Mouse (Mus musculus) T-helper 2 cell (primary cell): Measurements from ENCODE around the gene Bglap2.

ENCODE experiments used
- in situ Hi-C: fragments of 300-600 bp; cut with MboI, MseI; formaldehyde crosslinking; loops from one replicate; pipeline ENCODE4 v1.15.1; 2025; ENCODE audit warnings: high pct_unique_total_duplicates

Gene Bglap2

DNA sequence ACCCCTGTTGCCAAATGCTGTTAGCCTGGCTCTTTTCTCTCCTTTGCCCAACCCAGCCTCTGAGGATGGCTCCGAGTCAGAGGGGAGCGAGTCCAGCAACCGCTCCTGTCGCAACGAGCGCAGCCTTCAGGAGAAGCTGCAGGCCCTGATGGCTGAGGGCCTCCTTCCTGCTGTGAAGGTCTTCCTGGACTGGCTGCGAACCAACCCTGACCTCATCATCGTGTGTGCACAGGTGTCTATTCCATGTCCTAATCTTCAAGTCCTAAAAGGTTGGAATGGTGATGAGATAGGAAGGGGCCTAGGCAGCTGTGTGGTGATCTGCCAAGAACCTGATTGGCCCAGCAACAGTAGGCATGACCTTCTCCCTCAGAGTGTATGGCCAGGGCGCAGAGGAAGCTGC is 25.6 kb downstream of the Bglap2 start:
- in situ Hi-C loops = loop anchor here (10.0 to 25.0 kb wide), 2 partner anchors 352 to 709 kb away; no protein-coding TSS in a partner anchor

DNA sequence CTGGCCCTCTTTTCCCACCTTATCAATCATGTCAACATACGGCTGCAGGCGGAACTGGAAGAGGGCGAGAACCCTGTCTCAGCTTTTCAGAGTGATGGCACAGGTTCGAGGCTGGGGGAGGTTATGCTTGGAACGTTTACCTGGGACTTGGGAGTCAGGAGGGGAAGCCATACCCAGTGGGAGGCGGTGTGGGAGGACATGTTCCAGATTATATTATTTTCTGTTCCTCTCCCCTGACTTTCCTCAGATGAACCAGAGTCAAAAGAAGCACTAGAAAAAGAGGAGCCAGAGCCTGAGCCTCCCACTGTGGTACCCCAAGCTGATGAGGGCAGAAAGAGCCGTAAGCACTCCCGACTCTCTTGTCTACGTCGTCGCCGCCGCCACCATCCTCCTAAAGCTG is 27.8 kb downstream of the Bglap2 start:
- in situ Hi-C loops = loop anchor here (10.0 to 25.0 kb wide), 2 partner anchors 354 to 712 kb away; no protein-coding TSS in a partner anchor

DNA sequence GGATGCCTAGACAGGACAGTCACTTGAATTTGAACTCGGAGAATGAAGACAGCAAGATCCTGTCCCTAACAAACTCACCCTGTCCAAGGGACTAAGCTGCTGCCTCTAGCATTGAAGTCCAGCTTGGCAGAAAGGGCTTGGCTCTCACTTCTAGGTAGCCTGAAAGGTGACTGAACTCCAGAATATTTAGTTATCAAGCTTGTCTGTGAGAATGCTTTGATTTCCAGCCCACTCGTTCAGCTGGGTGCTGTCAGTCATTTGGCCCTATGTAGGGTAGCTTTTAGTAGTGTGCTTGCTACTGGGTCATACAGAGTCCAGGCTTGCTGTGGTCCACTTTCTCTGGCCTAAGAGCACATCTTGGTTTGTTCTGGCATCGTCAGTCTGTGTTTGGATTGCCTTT is 39.5 kb downstream of the Bglap2 start:
- in situ Hi-C loops = no loop called here

DNA sequence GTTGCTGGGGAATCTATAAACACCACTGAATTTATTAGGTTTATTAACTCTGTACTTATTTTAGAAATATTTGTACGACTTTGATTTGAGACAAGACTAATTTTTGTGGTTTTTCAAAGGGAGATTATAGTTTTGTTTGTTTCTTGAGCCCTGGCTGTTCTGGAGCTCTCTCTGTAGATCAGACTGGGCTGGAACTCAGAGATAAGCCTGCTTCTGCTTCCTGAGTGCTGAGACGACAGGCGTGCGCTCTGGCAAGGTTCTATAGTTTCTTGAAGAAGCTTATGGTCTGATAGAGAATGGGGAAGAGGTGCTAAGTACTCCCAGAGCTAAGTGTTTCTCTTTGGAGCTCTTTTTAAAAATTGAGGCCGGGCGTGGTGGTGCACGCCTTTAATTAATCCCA is 40.2 kb downstream of the Bglap2 start:
- in situ Hi-C loops = no loop called here

DNA sequence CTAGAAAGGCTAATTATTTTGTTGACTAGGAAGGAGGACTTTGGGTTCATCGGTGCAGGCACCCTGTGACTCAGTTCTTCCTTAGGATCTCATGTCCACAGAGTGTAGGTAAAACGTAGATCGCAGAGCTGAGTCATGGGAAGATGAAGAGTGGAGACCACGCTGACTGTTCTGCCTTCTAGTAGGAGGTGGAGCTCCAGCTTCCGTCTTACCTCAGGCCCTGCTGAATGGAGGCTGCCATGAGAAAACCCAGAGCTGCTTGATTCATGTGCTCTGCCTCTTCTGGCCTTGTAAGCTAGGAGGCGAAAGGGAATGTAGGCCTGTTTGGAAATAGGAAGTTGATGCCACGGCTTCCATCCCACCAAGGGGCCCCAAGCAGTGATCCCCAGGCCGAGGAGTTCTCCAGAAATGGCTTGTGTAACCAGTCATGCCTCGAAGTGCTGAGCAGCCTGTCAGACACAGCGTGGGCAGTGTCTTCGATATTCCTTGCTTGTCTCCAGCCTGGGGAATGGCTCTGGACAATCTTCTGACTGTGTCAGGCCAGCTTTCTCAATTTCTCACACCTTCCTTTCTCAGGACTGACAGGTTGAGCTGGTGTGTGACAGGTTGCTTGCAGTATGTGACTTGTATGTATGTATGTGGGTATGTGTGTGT is 41.0 kb downstream of the Bglap2 start:
- in situ Hi-C loops = no loop called here

DNA sequence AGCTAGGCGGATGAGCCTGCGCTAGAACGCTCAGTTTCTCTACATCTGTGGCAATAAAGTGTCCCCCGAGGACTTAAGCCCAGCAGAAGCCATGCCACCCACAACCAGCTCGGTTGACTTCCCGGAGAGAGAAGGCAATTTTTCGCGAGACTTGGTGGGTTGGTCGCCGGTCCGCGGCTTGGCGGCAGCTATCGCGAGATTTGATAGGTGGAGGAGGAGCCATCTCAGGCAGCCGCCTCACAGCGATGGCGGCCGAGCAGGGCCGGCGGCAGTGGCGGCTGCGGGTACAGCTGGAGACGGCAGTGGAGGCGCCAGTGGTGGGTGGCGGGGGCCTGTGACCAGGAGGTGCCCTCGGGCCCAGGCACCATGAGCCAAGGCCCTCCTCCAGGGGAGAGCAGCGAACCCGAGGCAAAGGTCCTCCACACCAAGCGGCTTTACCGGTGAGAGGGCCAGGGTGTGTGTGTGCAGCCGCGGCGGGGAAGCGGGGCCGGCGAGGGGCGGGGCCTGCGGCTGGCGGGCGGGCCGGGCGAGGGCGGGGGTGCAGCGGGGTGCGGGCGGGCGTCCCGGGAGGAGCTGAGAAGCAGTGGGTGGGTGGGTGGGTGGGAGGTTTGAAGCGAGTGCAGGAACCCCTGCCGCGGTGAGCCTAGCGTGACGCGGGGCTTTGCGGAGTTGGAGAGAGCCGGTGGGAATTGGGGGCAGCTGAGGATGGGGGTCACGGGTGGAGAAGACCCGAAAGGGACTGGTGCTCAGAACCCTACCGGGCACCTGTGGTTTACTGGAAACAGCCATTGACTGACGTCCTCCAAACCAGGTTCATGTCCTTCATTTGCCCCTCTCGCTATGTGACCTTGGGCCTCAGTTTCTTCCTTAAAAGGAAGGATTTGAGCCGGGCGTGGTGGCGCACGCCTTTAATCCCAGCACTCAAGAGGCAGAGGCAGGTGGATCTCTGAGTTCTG is 42.2 kb downstream of the Bglap2 start, which contains the start of the genes Tmem79 and Smg5:
Gene Tmem79, minus strand, starts transcription at position 91 of the 956 bp plus-strand sequence.
Gene Smg5, plus strand, starts transcription at position 203 of the 956 bp plus-strand sequence.
- in situ Hi-C loops = no loop called here

DNA sequence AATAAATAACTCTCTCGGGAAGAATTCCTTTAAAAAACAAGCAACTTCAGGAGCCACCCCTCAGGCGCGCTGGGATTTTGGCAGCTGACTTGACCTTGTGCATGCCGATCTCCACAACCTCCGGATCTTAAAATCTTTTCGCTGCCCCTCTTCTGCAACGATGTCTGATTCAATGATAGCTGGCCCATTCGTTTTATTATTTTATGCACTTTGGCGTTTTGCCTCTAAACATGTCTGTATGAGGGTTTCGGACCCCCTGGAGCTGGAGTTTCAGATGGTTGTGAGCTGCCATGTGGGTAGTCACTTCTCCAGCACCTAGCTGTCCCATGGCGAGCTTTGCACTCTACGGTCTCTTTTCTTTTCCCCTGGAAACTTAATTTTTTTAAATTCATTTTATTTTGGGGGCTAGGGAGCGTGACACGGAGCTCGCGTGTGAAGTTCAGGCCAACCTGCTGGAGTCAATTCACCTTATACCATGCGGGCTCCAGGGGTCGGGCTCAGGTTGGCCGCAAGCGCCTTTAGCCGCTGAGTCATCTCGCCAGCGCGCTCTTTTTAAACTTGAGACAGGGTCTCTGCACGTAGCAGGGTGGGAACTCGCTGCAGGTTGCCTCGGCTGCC is 43.0 kb downstream of the Bglap2 start:
- in situ Hi-C loops = no loop called here

DNA sequence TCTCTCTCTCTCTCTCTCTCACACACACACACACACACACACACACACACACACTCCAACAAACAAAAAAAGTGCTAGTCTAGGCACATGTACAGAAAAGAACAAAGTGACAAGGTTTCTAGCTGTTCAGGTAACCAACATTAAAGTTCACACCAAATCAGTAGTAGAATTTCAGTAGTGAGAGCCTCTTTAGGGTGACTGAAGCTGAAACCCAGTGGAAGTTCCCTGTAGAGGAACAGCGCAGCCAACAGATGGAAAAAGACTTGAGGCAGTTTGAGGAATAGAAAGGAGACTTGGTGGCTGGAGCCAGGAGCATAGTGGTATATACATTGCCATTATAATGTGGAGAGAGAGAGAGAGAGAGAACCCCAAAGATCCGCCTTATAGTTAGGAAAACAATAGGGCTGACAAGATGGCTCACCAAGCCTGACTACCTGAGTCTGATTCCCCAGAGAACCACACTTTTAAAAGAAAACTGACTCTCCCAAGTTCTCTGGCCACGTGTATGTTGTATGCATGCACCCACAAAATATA is 43.5 kb downstream of the Bglap2 start:
- in situ Hi-C loops = no loop called here

DNA sequence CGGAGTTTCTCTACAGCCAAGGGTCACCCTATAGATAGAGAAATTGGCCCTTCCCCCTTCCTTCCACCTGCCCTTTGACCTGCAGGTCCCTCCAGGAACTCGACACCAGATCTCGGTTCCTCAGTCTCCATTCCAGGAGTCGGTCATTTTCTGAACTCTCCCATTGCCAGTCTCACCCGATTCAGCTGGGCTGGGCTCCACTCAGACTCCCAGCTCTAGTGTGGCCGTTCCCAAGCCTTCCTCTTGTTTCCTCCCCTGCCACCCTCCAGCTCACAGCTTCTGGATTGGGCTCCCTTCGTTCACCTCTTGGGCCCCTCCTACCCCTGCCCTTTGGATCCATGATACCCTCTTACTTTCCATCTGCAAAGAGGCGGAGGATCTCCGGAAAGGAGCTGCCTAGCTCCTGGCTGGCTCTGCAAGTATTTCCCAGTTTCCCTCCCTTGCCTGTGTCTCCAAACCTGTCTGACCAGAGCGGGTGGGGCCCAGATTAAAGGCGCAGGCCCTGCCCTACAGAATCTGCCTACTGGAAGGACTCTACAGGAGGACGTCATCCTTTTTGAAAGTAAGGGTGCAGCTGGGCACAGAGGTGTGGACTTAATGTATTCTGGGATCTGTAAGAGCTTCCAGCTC is 44.4 kb downstream of the Bglap2 start:
- in situ Hi-C loops = no loop called here

DNA sequence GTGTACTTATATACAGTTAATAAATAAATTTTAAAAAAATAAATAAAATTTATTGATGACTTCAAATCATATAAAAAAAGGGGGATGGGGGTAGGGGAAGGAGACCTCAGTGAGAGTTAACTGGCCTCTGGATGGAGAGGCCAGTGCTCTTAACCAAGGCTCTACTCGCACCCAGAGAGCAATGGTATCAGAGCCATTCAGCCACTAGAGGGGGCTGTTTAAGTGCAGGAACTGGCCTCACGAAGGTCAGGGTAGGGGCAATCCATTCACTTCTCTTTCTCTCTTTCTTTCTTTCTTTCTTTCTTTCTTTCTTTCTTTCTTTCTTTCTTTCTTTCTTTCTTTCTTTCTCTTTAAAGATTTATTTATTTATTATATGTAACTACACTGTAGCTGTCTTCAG is 47.2 kb downstream of the Bglap2 start:
- in situ Hi-C loops = no loop called here

DNA sequence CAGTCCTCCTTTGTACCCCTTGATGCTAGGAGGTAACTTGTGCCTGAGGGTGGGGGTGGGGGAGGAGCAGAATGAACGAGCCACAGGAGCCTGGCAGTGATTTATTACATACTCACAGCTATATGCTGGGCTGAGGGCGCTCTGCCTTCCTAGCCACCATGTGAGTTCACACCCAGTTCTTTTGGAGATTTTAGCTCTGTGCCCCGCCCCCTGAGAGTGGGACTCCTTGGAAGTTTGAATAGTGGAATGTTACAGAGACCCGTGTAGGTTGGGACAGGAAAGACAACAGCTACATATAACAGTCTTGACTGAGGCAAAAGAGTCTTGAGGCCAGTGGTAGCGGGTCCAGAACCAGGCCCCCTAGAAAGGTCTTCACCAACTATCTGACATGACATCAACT is 49.5 kb downstream of the Bglap2 start:
- in situ Hi-C loops = no loop called here
